ENCODE assay signal across 28 mouse cellular contexts in the genomic region with DNA sequence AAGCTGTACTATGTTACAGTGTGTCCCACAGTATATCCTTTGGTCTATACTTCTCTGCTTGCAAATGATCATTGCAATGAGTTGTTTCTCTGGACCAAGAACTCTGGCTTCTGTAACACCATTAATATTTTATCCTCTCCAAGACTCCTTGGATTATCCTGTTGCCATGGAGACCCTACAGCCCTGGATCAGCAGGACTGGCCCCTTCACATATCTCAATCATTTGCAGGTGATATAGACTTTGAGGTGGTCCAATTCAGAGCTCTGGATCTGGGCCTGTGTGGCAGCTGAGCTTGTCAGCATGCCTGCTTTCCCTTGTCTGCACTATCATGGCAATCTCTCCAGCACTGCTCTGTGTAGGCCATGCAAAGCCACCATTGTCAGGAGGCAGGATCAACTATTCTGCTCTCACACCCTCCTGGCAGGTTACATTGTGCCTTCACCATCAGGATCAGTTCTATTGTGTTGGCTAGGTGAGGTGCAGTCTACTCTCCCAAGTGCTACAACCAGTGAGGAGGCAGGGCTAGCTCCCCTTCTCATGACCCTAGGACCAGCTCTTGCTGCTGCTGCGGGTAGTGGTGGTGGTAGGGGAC.
DNase-seq lines count a peak whose midpoint lies in the region; ATAC-seq and TF ChIP-seq lines count a peak whose summit lies in the region.
"Had no signal": no experiment of that assay in that cellular context is flagged by ENCODE, and none has a peak within 500 bp of the region (broad histone marks: within the 10 kb centered on the region; RNA-seq: fewer than 3 reads in every experiment).

No protein-coding gene starts in this region.

- WGBS in forebrain, postnatal 0 days = 93% methylated on average over 1 of the region's 1 CpGs
- 87% methylated on average over 1 of the region's 1 CpGs for WGBS in forebrain, embryonic 14.5 days
- WGBS in midbrain, embryonic 13.5 days = 92% methylated on average over 1 of the region's 1 CpGs
- WGBS in midbrain, embryonic 11.5 days = 95% methylated on average over 1 of the region's 1 CpGs
- 89% methylated on average over 1 of the region's 1 CpGs for WGBS in midbrain, embryonic 16.5 days

- no peak overlapping the region for H3K9ac ChIP-seq in forebrain, postnatal 0 days
- no peak overlapping the region for H3K9ac ChIP-seq in forebrain, embryonic 14.5 days (ENCODE audit: low read length)
- no peak overlapping the region for H3K9ac ChIP-seq in midbrain, embryonic 13.5 days (replicated peaks)
- H3K9ac ChIP-seq in midbrain, embryonic 11.5 days (ENCODE audit: low read length) = no peak overlapping the region
- H3K9ac ChIP-seq in midbrain, embryonic 16.5 days (ENCODE audit: low read depth, low read length) = no peak overlapping the region
- H3K9ac ChIP-seq: forebrain, embryonic 15.5 days; heart, embryonic 13.5 days; intestine, embryonic 15.5 days; liver, embryonic 12.5 days; liver, postnatal 0 days had no signal

- H3K9me3 ChIP-seq in forebrain, postnatal 0 days (ENCODE audit: low read length) = no peaks in the 10 kb centered on the region
- H3K9me3 ChIP-seq in forebrain, embryonic 14.5 days (replicated peaks; ENCODE audit: control insufficient read depth, low read length) = no peaks in the 10 kb centered on the region
- no peaks in the 10 kb centered on the region for H3K9me3 ChIP-seq in midbrain, embryonic 13.5 days
- no peaks in the 10 kb centered on the region for H3K9me3 ChIP-seq in midbrain, embryonic 11.5 days (ENCODE audit: control insufficient read depth, low read length)
- H3K9me3 ChIP-seq in midbrain, embryonic 16.5 days (replicated peaks; ENCODE audit: control insufficient read depth, low read length, poor library complexity, severe bottlenecking) = no peaks in the 10 kb centered on the region
- H3K9me3 ChIP-seq: forebrain, embryonic 15.5 days; heart, embryonic 13.5 days; intestine, embryonic 15.5 days; liver, embryonic 12.5 days had no signal

- no peaks in the 10 kb centered on the region for H3K4me1 ChIP-seq in forebrain, postnatal 0 days (ENCODE audit: insufficient read depth)
- H3K4me1 ChIP-seq in forebrain, embryonic 14.5 days (ENCODE audit: control insufficient read depth, insufficient read depth, low read length) = no peaks in the 10 kb centered on the region
- H3K4me1 ChIP-seq in midbrain, embryonic 13.5 days (replicated peaks) = 0 out of 2 replicates have a peak, but pooled peaks cover 4% of the 10 kb centered on the region
- H3K4me1 ChIP-seq in midbrain, embryonic 11.5 days (ENCODE audit: control insufficient read depth, insufficient read depth, low read length) = no peaks in the 10 kb centered on the region
- H3K4me1 ChIP-seq in midbrain, embryonic 16.5 days (ENCODE audit: control insufficient read depth, insufficient read depth, low read length) = no peaks in the 10 kb centered on the region
- H3K4me1 ChIP-seq: forebrain, embryonic 15.5 days; heart, embryonic 13.5 days; intestine, embryonic 15.5 days had no signal

- no peak overlapping the region for H3K27ac ChIP-seq in forebrain, postnatal 0 days (ENCODE audit: low read depth, low read length)
- no peak overlapping the region for H3K27ac ChIP-seq in forebrain, embryonic 14.5 days (ENCODE audit: low read depth, low read length)
- H3K27ac ChIP-seq in midbrain, embryonic 13.5 days = no peak overlapping the region
- no peak overlapping the region for H3K27ac ChIP-seq in midbrain, embryonic 11.5 days (ENCODE audit: low read depth, low read length)
- no peak overlapping the region; the same call in 1 of the 2 replicates for H3K27ac ChIP-seq in midbrain, embryonic 16.5 days (ENCODE audit: low read length)
- H3K27ac ChIP-seq: forebrain, embryonic 15.5 days; gastrocnemius, adult 2 months; heart, adult 2 months; heart, embryonic 13.5 days; intestine, embryonic 15.5 days; layer of hippocampus, adult 2 months; liver, embryonic 12.5 days had no signal

- no peak for TF ChIP-seq POLR2A in brain, embryonic 14.5 days (IDR thresholded peaks at IDR 0.05; ENCODE audit: borderline replicate concordance, extremely low read depth, insufficient read depth, insufficient read length, poor library complexity, severe bottlenecking)

- DNase-seq in forebrain, postnatal 0 days = no peak
- DNase-seq in forebrain, embryonic 14.5 days (ENCODE audit: low spot score) = no peak
- no peak for DNase-seq in midbrain, embryonic 11.5 days (ENCODE audit: low spot score, missing footprints)
- peak; percentile 17 for DNase-seq in brain, embryonic 14.5 days (ENCODE audit: low read depth)
- DNase-seq: adrenal gland, adult 2 months; adrenal gland, postnatal 36 days; cerebellum, adult 8-10 months; cerebellum, postnatal 25 days; gastrocnemius, adult 2 months; gastrocnemius, postnatal 36 days; heart, adult 2 months; heart, postnatal 10 days; kidney, adult 2 months; kidney, postnatal 36 days; left cerebral cortex, postnatal 4 days; liver, postnatal 0 days; lung, postnatal 36 days; right cerebral cortex, postnatal 4 days had no signal

- no peak overlapping the region for H3K4me2 ChIP-seq in forebrain, postnatal 0 days (ENCODE audit: low read depth)
- H3K4me2 ChIP-seq in forebrain, embryonic 14.5 days (ENCODE audit: low read length) = no peak overlapping the region
- no peak overlapping the region for H3K4me2 ChIP-seq in midbrain, embryonic 13.5 days (replicated peaks)
- no peak overlapping the region for H3K4me2 ChIP-seq in midbrain, embryonic 11.5 days
- no peak overlapping the region for H3K4me2 ChIP-seq in midbrain, embryonic 16.5 days (ENCODE audit: low read length)
- H3K4me2 ChIP-seq: forebrain, embryonic 15.5 days; heart, embryonic 13.5 days; intestine, embryonic 15.5 days; liver, embryonic 12.5 days had no signal

- H3K4me3 ChIP-seq in forebrain, postnatal 0 days (ENCODE audit: low read depth, low read length) = no peak overlapping the region
- H3K4me3 ChIP-seq in forebrain, embryonic 14.5 days (ENCODE audit: low read depth, low read length) = no peak overlapping the region
- H3K4me3 ChIP-seq in midbrain, embryonic 13.5 days (replicated peaks) = no peak overlapping the region
- H3K4me3 ChIP-seq in midbrain, embryonic 11.5 days (ENCODE audit: low read depth, low read length) = no peak overlapping the region
- H3K4me3 ChIP-seq in midbrain, embryonic 16.5 days (ENCODE audit: low read depth, low read length) = no peak overlapping the region
- H3K4me3 ChIP-seq: forebrain, embryonic 15.5 days; gastrocnemius, adult 2 months; heart, adult 2 months; heart, embryonic 13.5 days; intestine, embryonic 15.5 days; layer of hippocampus, adult 2 months; liver, embryonic 12.5 days had no signal

- H3K27me3 ChIP-seq in forebrain, postnatal 0 days (ENCODE audit: insufficient read depth, low read length) = no peaks in the 10 kb centered on the region
- no peaks in the 10 kb centered on the region for H3K27me3 ChIP-seq in forebrain, embryonic 14.5 days (replicated peaks; ENCODE audit: control insufficient read depth, insufficient read depth, low read length)
- no peaks in the 10 kb centered on the region for H3K27me3 ChIP-seq in midbrain, embryonic 13.5 days
- no peaks in the 10 kb centered on the region for H3K27me3 ChIP-seq in midbrain, embryonic 11.5 days (ENCODE audit: control insufficient read depth, insufficient read depth, low read length)
- H3K27me3 ChIP-seq in midbrain, embryonic 16.5 days (ENCODE audit: control insufficient read depth, insufficient read depth, low read depth, low read length) = no peaks in the 10 kb centered on the region
- H3K27me3 ChIP-seq: CH12.LX; forebrain, embryonic 15.5 days; heart, embryonic 13.5 days; intestine, embryonic 15.5 days; liver, embryonic 12.5 days had no signal

- no peak for TF ChIP-seq CTCF in forebrain, postnatal 0 days (IDR thresholded peaks at IDR 0.05; ENCODE audit: low read depth)
- TF ChIP-seq CTCF in brain, embryonic 14.5 days (IDR thresholded peaks at IDR 0.05; ENCODE audit: borderline replicate concordance, extremely low read depth, insufficient read depth, insufficient read length) = no peak

- peak; percentile 48 for ATAC-seq in forebrain, postnatal 0 days
- no peak for ATAC-seq in forebrain, embryonic 14.5 days
- ATAC-seq in midbrain, embryonic 13.5 days = peak; percentile 76
- ATAC-seq in midbrain, embryonic 11.5 days (ENCODE audit: low FRiP score) = no peak
- ATAC-seq in midbrain, embryonic 16.5 days = peak; percentile 87
- no peak for ATAC-seq in granulocyte monocyte progenitor cell, adult 5-6 weeks (replicated peaks; ENCODE audit: poor library complexity, severe bottlenecking)
- ATAC-seq: activated CD4-positive, CD25-positive, alpha-beta regulatory T cell, adult 4 months; forebrain, embryonic 15.5 days; intestine, embryonic 15.5 days; liver, embryonic 12.5 days; liver, postnatal 0 days had no signal

- no peaks in the 10 kb centered on the region for H3K36me3 ChIP-seq in forebrain, postnatal 0 days (ENCODE audit: insufficient read depth)
- H3K36me3 ChIP-seq in forebrain, embryonic 14.5 days (ENCODE audit: control insufficient read depth, insufficient read depth, low read length) = no peaks in the 10 kb centered on the region
- H3K36me3 ChIP-seq in midbrain, embryonic 13.5 days = no peaks in the 10 kb centered on the region
- no peaks in the 10 kb centered on the region for H3K36me3 ChIP-seq in midbrain, embryonic 11.5 days (ENCODE audit: control insufficient read depth, insufficient read depth, low read length)
- H3K36me3 ChIP-seq in midbrain, embryonic 16.5 days (ENCODE audit: control insufficient read depth, insufficient read depth, low read length) = no peaks in the 10 kb centered on the region
- H3K36me3 ChIP-seq: forebrain, embryonic 15.5 days; heart, embryonic 13.5 days; intestine, embryonic 15.5 days; liver, embryonic 12.5 days had no signal

Comparison
In these comparisons a context has a peak if more than half of its experiments do, and no peak if none do; other contexts are left out.
1. ATAC-seq: peak in forebrain, postnatal 0 days (single experiment), midbrain, embryonic 13.5 days (single experiment) and midbrain, embryonic 16.5 days (single experiment); none in forebrain, embryonic 14.5 days (single experiment), midbrain, embryonic 11.5 days (single experiment) and granulocyte monocyte progenitor cell, adult 5-6 weeks (single experiment).